Mouse (Mus musculus) ZHBTc4 (cell line): ENCODE results near the gene Rnf130.
"Not testable (repeated sequence)": the region's sequence is repeated elsewhere in the genome, so short reads cannot be mapped to it uniquely, and the experiment has no call there.

Experiments
- DNase-seq: peaks from one replicate; pipeline ENCODE4 v3.0.0-alpha.2; 2011; ENCODE audit warnings: low read depth, low spot score

Rnf130 gene

DNA sequence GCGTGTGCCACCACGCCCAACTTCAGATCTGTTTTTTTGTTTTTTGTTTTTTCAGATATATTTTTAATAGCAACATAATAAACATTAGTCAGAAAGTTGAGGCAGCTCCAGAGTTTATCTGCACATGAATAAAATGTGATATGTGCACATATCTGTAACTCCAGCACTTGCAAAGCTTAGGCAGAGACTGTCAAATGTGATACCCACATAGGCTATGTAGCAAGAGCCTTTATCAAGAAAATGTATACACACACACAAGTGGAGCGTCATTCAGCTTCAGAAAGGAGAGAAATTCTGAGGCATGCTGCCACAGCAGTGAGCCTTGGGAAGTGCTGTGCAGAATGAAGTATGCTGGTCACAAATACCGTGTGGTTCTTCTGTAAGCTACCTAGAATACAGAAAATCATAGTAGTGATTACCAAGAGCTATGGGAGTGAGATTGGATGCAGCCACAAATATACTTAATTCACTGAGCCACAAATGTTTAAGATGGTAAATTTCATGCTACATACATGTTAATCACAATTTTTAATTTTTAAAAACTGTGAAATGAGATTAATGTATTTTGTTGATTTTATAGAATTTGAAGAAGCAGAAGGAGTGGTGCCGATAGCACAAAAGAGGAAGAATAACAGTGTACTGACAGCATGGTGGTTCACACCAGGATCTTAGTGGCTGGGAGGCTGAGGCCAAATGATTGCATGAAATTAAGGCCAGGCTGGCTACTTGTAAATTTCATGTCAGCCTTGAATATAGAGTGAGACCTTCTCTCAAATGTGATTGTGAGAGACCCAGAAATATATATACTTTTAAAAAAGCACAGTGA is 56.4 kb downstream of the Rnf130 start:
- no peak for DNase-seq

- no peak for DNase-seq
Measured at GRCm38 (mm10) chr11:50086211-50086610, 61.1 kb downstream of the Rnf130 start.

GRCm38 (mm10) chr11:50089840-50090239 is 64.7 kb downstream of the Rnf130 start:
- DNase-seq, result no peak

GRCm38 (mm10) chr11:50090982-50091675 is 66.0 kb downstream of the Rnf130 start:
- DNase-seq, result no peak

- DNase-seq, result no peak
Measured at GRCm38 (mm10) chr11:50091681-50092080, 66.5 kb downstream of the Rnf130 start.

DNA sequence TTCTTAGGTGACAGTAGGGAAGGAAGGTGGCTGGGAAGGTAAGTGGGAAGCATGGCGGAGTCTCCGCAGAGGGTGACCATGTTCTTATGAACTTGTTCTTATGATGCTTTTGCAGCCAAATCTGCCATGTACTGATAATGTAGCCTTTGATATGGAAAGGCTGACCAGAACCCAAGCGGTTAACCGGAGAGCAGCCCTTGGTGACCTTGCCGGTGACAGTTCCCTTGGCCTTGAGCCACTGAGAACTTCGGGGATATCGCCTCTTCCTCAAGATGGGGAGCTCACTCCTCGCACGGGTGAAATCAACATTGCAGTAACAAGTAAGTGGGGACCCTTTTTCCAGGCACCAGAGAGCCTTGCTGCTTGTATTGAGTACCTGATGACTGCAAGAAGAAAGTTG is 70.5 kb downstream of the Rnf130 start:
- no peak for DNase-seq

- DNase-seq, result no peak
Measured at GRCm38 (mm10) chr11:50097091-50097490, 71.9 kb downstream of the Rnf130 start.

DNA sequence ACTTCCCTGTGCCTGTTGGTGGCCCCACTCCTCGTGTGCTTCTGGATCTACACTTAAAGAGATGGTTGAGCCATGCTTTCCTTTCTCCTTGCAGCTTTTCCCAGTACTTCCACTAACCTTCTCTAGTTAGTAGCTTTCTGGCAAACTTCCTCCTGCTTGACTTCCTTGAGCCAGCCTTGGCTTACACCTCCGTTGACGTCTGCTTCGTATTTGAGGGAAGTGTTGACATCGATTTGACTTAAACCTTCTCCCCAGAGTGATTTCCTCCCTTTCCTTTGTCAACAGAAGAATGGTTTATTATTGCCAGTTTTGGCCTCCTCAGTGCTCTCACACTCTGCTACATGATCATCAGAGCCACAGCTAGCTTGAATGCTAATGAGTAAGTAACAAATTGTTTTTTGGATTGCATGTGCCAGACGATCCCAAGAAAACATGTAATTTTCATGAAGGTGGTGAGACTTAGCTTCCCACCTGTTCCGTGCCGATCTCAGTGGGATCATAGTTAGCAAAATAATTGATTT is 73.9 kb downstream of the Rnf130 start:
- no peak for DNase-seq

DNA sequence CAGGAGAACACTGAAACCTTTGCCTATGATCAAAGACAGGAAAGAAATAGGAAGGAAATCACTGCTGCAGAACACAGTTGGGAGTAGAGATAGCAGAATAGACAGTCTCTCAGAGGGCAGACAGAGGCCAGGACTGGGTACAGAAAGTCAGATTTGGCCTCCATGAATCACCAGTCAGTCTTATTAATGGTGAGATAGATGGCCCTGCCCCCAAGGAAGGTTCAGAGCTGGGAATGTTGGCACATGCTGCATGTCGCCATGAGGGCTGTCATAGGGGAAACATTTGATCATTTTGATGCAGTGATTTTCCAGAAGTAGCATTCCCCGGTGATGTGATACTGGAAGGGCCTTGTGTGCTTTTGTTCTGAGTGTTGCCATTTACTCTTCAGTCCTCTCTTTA is 74.5 kb downstream of the Rnf130 start:
- DNase-seq, result no peak

- DNase-seq, result no peak
Measured at GRCm38 (mm10) chr11:50100548-50101307, 75.6 kb downstream of the Rnf130 start.

GRCm38 (mm10) chr11:50101962-50102361 is 76.8 kb downstream of the Rnf130 start:
- DNase-seq, result not testable (repeated sequence)

- no peak for DNase-seq
Measured at GRCm38 (mm10) chr11:50104016-50104415, 78.9 kb downstream of the Rnf130 start.

GRCm38 (mm10) chr11:50105237-50105636 is 80.1 kb downstream of the Rnf130 start:
- DNase-seq, result no peak

- no peak for DNase-seq
Measured at GRCm38 (mm10) chr11:50106024-50106423, 80.9 kb downstream of the Rnf130 start.

DNA sequence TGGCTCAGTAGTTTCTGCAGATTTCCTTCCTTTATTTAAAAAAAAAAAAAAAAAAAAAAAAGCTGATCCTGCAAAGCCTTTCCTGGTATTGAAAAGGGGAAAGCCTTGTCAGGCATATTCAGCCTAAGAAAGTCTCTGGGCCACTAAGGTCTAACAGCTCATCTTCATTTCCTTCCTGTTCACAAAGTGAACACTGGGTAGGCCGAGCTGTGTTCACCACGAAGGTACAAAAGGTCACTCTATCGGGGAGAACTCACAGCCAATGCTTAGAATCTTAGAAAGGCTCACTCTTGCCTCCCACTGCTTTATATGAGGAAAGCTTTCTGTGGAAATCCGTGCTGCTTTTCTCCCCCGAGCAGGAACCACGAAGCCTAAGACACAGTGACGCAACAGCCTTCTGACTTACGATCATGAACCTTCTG is 83.7 kb downstream of the Rnf130 start:
- DNase-seq, result no peak

DNA sequence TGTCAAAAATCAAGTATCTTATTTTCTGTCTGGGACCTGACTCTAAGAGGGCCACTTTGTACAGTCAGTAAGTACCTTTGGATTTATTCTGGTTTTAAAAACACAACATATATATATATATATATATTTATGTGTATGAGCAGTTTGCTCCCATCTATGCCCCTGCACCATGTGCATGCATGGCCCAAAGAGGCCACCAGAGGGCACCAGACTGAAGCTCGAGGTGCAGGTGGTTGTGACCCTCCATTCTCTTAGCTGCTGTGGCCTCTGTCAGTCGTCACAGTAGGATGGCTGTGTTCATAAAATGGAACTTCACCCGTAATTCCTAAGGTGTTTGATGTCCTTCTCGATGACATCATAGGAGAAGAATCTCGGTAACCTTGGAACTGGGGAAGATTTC is 89.2 kb downstream of the Rnf130 start:
- DNase-seq, result peak; percentile 82

DNA sequence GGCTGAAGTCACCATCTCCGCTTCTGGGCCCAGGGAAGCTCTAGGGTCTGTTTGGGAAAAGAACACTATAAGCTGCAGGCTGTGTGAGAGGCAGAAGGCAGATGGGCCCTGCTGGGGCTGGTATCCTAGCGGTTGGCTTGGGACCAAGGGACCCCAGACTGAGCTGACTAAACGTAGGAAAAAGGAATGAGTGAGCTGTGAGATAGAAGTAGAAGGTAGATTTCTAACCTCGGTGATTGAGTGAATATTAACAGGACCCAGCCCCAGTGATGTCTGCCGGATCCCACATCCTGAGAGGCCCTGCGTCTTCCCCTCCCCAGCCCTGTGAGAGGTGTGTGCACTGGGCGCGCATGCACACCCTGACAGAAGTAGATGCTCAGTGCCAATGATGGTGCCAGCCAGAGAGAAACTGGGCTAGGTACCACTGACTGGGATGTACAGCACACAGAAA is 97.5 kb downstream of the Rnf130 start:
- no peak for DNase-seq

GRCm38 (mm10) chr11:50127781-50128180 is 102.6 kb downstream of the Rnf130 start:
- DNase-seq, result peak; percentile 53

DNA sequence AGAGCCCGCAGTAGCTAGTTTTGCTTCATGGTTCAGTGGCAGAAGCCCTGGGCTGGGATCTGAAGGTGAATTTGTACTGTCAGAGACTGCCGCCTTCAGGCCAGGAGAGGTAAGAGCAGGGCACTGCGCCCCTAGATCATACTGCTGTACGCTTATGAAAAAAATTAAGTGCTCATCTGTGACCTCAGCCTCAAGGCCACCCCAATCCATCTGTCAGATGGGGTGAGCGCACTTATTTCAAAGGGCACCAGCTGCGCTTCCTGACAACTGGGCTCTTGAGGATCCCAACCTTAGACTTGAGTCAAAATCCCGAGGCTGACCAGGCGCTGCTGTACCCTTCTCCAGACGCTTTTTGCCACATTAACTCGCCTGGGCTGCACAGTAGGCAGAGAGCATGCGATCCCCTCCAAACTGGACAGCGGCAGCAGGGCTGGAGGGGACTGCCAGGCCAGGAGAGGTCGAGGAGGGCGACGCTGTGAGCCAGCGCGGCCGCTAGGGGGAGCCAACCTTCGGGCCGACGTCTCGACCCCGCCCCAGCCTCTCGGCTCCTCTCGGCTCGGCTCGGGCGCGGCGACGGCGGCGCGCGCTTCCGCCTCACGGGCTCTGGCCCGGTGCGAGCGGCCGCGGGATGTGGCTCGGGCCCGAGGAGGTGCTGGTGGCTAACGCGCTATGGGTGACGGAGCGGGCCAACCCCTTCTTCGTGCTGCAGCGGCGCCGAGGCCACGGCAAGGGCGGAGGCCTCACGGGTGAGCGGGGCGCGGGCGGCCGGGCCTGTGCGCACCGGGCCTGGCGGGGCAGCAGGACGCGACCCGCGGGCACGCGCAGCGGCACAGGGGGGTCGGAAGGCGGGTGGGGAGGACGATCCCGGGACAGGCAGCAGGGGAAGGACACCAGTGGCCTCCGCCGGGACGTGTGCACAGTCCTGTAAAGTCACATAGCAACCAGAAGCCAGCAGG is 105.9 kb downstream of the Rnf130 start, which contains the start of gene Tbc1d9b:
Gene Tbc1d9b (plus strand): TSS at position 586 of the 956 bp plus-strand sequence.
- peak; percentile 92 for DNase-seq

DNA sequence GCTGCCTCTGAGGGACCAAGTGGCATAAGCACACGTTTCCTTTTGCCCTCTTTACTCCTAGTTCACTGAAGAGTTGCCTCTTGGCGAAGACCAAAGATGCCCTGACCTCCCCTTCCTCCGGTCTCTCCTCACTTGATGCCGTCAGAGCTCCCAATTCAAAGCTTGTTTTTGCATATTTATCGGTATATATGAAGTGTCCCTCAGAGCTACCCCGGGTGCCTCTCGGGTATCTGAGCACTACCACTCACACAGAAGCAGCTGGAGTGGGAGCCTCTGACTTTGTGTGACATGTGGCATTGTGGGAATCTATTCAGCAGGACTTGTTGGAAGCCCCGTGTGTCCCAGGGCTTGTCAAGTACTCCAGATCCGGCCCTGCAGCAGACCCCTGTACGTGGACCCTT is 106.7 kb downstream of the Rnf130 start:
- no peak for DNase-seq

- DNase-seq, result no peak
Measured at GRCm38 (mm10) chr11:50132265-50132664, 107.1 kb downstream of the Rnf130 start.
